In genomic region chr3:107983771-107984170, GRCm38 (mm10) we compare ENCODE assay signal across 23 mouse cellular contexts. TPM values are rescaled to one million over a fixed set of nuclear protein-coding genes. Genes with fewer than 3 reads are reported as not detected.
DNase-seq lines count a peak whose midpoint lies in the region; ATAC-seq and TF ChIP-seq lines count a peak whose summit lies in the region.
"Had no signal": no experiment of that assay in that cellular context is flagged by ENCODE, and none has a peak within 500 bp of the region (broad histone marks: within the 10 kb centered on the region; RNA-seq: fewer than 3 reads in every experiment).

No protein-coding gene starts in this region.

- peak; percentile 13 for DNase-seq in embryonic facial prominence, embryonic 14.5 days (ENCODE audit: low spot score)
- DNase-seq in embryonic facial prominence, embryonic 10.5 days (ENCODE audit: low spot score): no peak
- peak; percentile 21 for DNase-seq in kidney, adult 9 months
- DNase-seq in kidney, postnatal 4 days: no peak
- peak; percentile 19 for DNase-seq in lung, postnatal 10 days
- no peak for DNase-seq in lung, postnatal 0 days (ENCODE audit: low spot score)
- no peak for DNase-seq in hindbrain, embryonic 11.5 days (ENCODE audit: low spot score)
- DNase-seq: B cell, adult 2 months; cerebellum, adult 11 months; cerebellum, adult 8-10 months; cerebellum, postnatal 14 days; forebrain, postnatal 0 days; gastrocnemius, postnatal 14 days; heart, postnatal 10 days had no signal

- no peak for ATAC-seq in embryonic facial prominence, embryonic 14.5 days (ENCODE audit: low read depth)
- ATAC-seq in lung, postnatal 0 days: no peak
- no peak for ATAC-seq in hindbrain, embryonic 11.5 days (ENCODE audit: low FRiP score)
- ATAC-seq: CD4-positive, CD25-positive, alpha-beta regulatory T cell, adult 4 months; forebrain, embryonic 13.5 days; forebrain, postnatal 0 days had no signal

- H3K4me1 ChIP-seq in embryonic facial prominence, embryonic 14.5 days (ENCODE audit: control insufficient read depth, insufficient read depth, low read length): 0 out of 2 replicates have a peak, but pooled peaks cover 6% of the 10 kb centered on the region
- peaks cover 12% of the 10 kb centered on the region for H3K4me1 ChIP-seq in embryonic facial prominence, embryonic 10.5 days
- no peaks in the 10 kb centered on the region for H3K4me1 ChIP-seq in lung, postnatal 0 days (ENCODE audit: insufficient read depth, low read depth, low read length)
- H3K4me1 ChIP-seq in hindbrain, embryonic 11.5 days (replicated peaks; ENCODE audit: control insufficient read depth, insufficient read depth, low read length): no peaks in the 10 kb centered on the region
- H3K4me1 ChIP-seq: forebrain, embryonic 13.5 days had no signal

- no peak for TF ChIP-seq CTCF in lung, postnatal 0 days (IDR thresholded peaks at IDR 0.05)

- no peak overlapping the region for H3K9ac ChIP-seq in embryonic facial prominence, embryonic 14.5 days (ENCODE audit: low read depth, low read length)
- no peak overlapping the region for H3K9ac ChIP-seq in lung, postnatal 0 days (replicated peaks; ENCODE audit: low read depth)
- no peak overlapping the region for H3K9ac ChIP-seq in hindbrain, embryonic 11.5 days (ENCODE audit: low read depth, low read length)
- H3K9ac ChIP-seq: embryonic facial prominence, embryonic 13.5 days; forebrain, embryonic 13.5 days; forebrain, postnatal 0 days; hindbrain, embryonic 14.5 days had no signal

- no peak overlapping the region for H3K4me3 ChIP-seq in embryonic facial prominence, embryonic 14.5 days (ENCODE audit: low read depth, low read length)
- H3K4me3 ChIP-seq in embryonic facial prominence, embryonic 10.5 days: no peak overlapping the region
- no peak overlapping the region for H3K4me3 ChIP-seq in lung, postnatal 0 days (ENCODE audit: low read depth, low read length)
- no peak overlapping the region for H3K4me3 ChIP-seq in hindbrain, embryonic 11.5 days (ENCODE audit: low read depth, low read length)
- H3K4me3 ChIP-seq: embryonic facial prominence, embryonic 13.5 days; forebrain, embryonic 13.5 days; heart, embryonic 10.5 days had no signal

- no peaks in the 10 kb centered on the region for H3K27me3 ChIP-seq in embryonic facial prominence, embryonic 14.5 days (replicated peaks; ENCODE audit: control insufficient read depth, insufficient read depth, low read length)
- no peaks in the 10 kb centered on the region for H3K27me3 ChIP-seq in embryonic facial prominence, embryonic 10.5 days (replicated peaks; ENCODE audit: low read depth, poor library complexity, severe bottlenecking)
- no peaks in the 10 kb centered on the region for H3K27me3 ChIP-seq in lung, postnatal 0 days (replicated peaks; ENCODE audit: insufficient read depth, low read length)
- no peaks in the 10 kb centered on the region for H3K27me3 ChIP-seq in hindbrain, embryonic 11.5 days (ENCODE audit: control insufficient read depth, insufficient read depth, low read length)
- H3K27me3 ChIP-seq: embryonic facial prominence, embryonic 13.5 days; forebrain, embryonic 13.5 days had no signal

- no peak for TF ChIP-seq EP300 in lung, postnatal 0 days (IDR thresholded peaks at IDR 0.05)

- no peaks in the 10 kb centered on the region for H3K9me3 ChIP-seq in embryonic facial prominence, embryonic 14.5 days (ENCODE audit: control insufficient read depth, low read length)
- no peaks in the 10 kb centered on the region for H3K9me3 ChIP-seq in embryonic facial prominence, embryonic 10.5 days
- H3K9me3 ChIP-seq in lung, postnatal 0 days (ENCODE audit: low read length): no peaks in the 10 kb centered on the region
- H3K9me3 ChIP-seq in hindbrain, embryonic 11.5 days (ENCODE audit: control insufficient read depth, low read length): no peaks in the 10 kb centered on the region
- H3K9me3 ChIP-seq: embryonic facial prominence, embryonic 13.5 days; forebrain, embryonic 13.5 days; G1E; heart, embryonic 10.5 days had no signal

- H3K4me2 ChIP-seq in embryonic facial prominence, embryonic 14.5 days (ENCODE audit: low read depth, low read length): no peak overlapping the region
- no peak overlapping the region for H3K4me2 ChIP-seq in lung, postnatal 0 days (replicated peaks; ENCODE audit: low read depth, low read length)
- H3K4me2 ChIP-seq in hindbrain, embryonic 11.5 days (replicated peaks; ENCODE audit: low read depth, low read length): no peak overlapping the region
- H3K4me2 ChIP-seq: embryonic facial prominence, embryonic 13.5 days; forebrain, embryonic 13.5 days; hindbrain, embryonic 14.5 days had no signal

- H3K36me3 ChIP-seq in embryonic facial prominence, embryonic 14.5 days (ENCODE audit: control insufficient read depth, insufficient read depth, low read length): no peaks in the 10 kb centered on the region
- H3K36me3 ChIP-seq in embryonic facial prominence, embryonic 10.5 days (replicated peaks): no peaks in the 10 kb centered on the region
- H3K36me3 ChIP-seq in lung, postnatal 0 days (ENCODE audit: insufficient read depth, low read length): no peaks in the 10 kb centered on the region
- no peaks in the 10 kb centered on the region for H3K36me3 ChIP-seq in hindbrain, embryonic 11.5 days (ENCODE audit: control insufficient read depth, insufficient read depth, low read length)
- H3K36me3 ChIP-seq: embryonic facial prominence, embryonic 13.5 days; G1E; heart, embryonic 10.5 days had no signal

- H3K27ac ChIP-seq in embryonic facial prominence, embryonic 14.5 days (replicated peaks; ENCODE audit: low read depth, low read length): no peak overlapping the region
- no peak overlapping the region for H3K27ac ChIP-seq in embryonic facial prominence, embryonic 10.5 days (replicated peaks)
- no peak overlapping the region for H3K27ac ChIP-seq in lung, postnatal 0 days (ENCODE audit: low read length)
- no peak overlapping the region for H3K27ac ChIP-seq in hindbrain, embryonic 11.5 days (ENCODE audit: low read depth, low read length)
- H3K27ac ChIP-seq: embryonic facial prominence, embryonic 13.5 days; forebrain, embryonic 13.5 days; heart, embryonic 10.5 days; hindbrain, embryonic 14.5 days had no signal

- 60% methylated on average over 3 of the region's 3 CpGs for WGBS in embryonic facial prominence, embryonic 14.5 days
- WGBS in embryonic facial prominence, embryonic 10.5 days: 72% methylated on average over 3 of the region's 3 CpGs
- 27% methylated on average over 3 of the region's 3 CpGs for WGBS in lung, postnatal 0 days
- WGBS in hindbrain, embryonic 11.5 days: 61% methylated on average over 3 of the region's 3 CpGs

RNA-seq across cellular contexts. Expression of gene Gstm2, which starts 2.5 kb away (rescaled TPM):
- 60.5 and 64.7 TPM in 2 replicates for polyA plus RNA-seq in embryonic facial prominence, embryonic 14.5 days (2014; fragmentation: Nextera tagmentation; extraction: Ambion mirVana)
- polyA plus RNA-seq in embryonic facial prominence, embryonic 10.5 days (2016; fragmentation: Nextera tagmentation; extraction: Ambion mirVana): 21.0 and 21.8 TPM in 2 replicates
- polyA plus RNA-seq in lung, postnatal 0 days (2015; fragmentation: Nextera tagmentation; extraction: Ambion mirVana): 129 and 132 TPM in 2 replicates
- 23.1 and 23.2 TPM in 2 replicates for polyA plus RNA-seq in hindbrain, embryonic 11.5 days (2014; fragmentation: Nextera tagmentation; extraction: Ambion mirVana)
- polyA plus RNA-seq: CD4-positive, CD25-positive, alpha-beta regulatory T cell, adult 4 months; G1E had no signal

RNA-seq across cellular contexts. Expression of gene Gstm3, which starts 14.7 kb away (rescaled TPM):
- polyA plus RNA-seq in embryonic facial prominence, embryonic 14.5 days (2014; fragmentation: Nextera tagmentation; extraction: Ambion mirVana): 0.17 TPM in 1 of 2 replicates, not detected in the other
- polyA plus RNA-seq in embryonic facial prominence, embryonic 10.5 days (2016; fragmentation: Nextera tagmentation; extraction: Ambion mirVana): not detected in 2 replicates
- polyA plus RNA-seq in lung, postnatal 0 days (2015; fragmentation: Nextera tagmentation; extraction: Ambion mirVana): 0.27 and 0.40 TPM in 2 replicates
- not detected in 2 replicates for polyA plus RNA-seq in hindbrain, embryonic 11.5 days (2014; fragmentation: Nextera tagmentation; extraction: Ambion mirVana)
- polyA plus RNA-seq: brain, embryonic 14.5 days; CD4-positive, CD25-positive, alpha-beta regulatory T cell, adult 4 months; cortical plate, adult 2 months; embryonic facial prominence, embryonic 13.5 days; forebrain, postnatal 0 days; G1E; heart, embryonic 14.5 days; hindbrain, embryonic 14.5 days had no signal

RNA-seq across cellular contexts. Expression of gene Gstm1, which starts 34.0 kb away (rescaled TPM):
- polyA plus RNA-seq in embryonic facial prominence, embryonic 14.5 days (2014; fragmentation: Nextera tagmentation; extraction: Ambion mirVana): 223 and 225 TPM in 2 replicates
- polyA plus RNA-seq in embryonic facial prominence, embryonic 10.5 days (2016; fragmentation: Nextera tagmentation; extraction: Ambion mirVana): 32.4 and 35.2 TPM in 2 replicates
- 230 and 249 TPM in 2 replicates for polyA plus RNA-seq in lung, postnatal 0 days (2015; fragmentation: Nextera tagmentation; extraction: Ambion mirVana)
- 32.5 and 34.4 TPM in 2 replicates for polyA plus RNA-seq in hindbrain, embryonic 11.5 days (2014; fragmentation: Nextera tagmentation; extraction: Ambion mirVana)

RNA-seq across cellular contexts. Expression of gene Gstm6, which starts 40.2 kb away (rescaled TPM):
- 7.5 and 7.7 TPM in 2 replicates for polyA plus RNA-seq in embryonic facial prominence, embryonic 14.5 days (2014; fragmentation: Nextera tagmentation; extraction: Ambion mirVana)
- polyA plus RNA-seq in embryonic facial prominence, embryonic 10.5 days (2016; fragmentation: Nextera tagmentation; extraction: Ambion mirVana): 8.6 and 8.9 TPM in 2 replicates
- 3.6 and 4.1 TPM in 2 replicates for polyA plus RNA-seq in lung, postnatal 0 days (2015; fragmentation: Nextera tagmentation; extraction: Ambion mirVana)
- polyA plus RNA-seq in hindbrain, embryonic 11.5 days (2014; fragmentation: Nextera tagmentation; extraction: Ambion mirVana): 6.6 and 7.6 TPM in 2 replicates
- polyA plus RNA-seq: CD4-positive, CD25-positive, alpha-beta regulatory T cell, adult 4 months; G1E had no signal

RNA-seq across cellular contexts. Expression of gene Gstm7, which starts 52.2 kb away (rescaled TPM):
- 13.9 and 15.2 TPM in 2 replicates for polyA plus RNA-seq in embryonic facial prominence, embryonic 14.5 days (2014; fragmentation: Nextera tagmentation; extraction: Ambion mirVana)
- 18.5 and 22.8 TPM in 2 replicates for polyA plus RNA-seq in embryonic facial prominence, embryonic 10.5 days (2016; fragmentation: Nextera tagmentation; extraction: Ambion mirVana)
- 5.6 and 6.5 TPM in 2 replicates for polyA plus RNA-seq in lung, postnatal 0 days (2015; fragmentation: Nextera tagmentation; extraction: Ambion mirVana)
- polyA plus RNA-seq in hindbrain, embryonic 11.5 days (2014; fragmentation: Nextera tagmentation; extraction: Ambion mirVana): 58.3 and 64.9 TPM in 2 replicates
- polyA plus RNA-seq: G1E had no signal

Comparison
In these comparisons a context has a peak if more than half of its experiments do, and no peak if none do; other contexts are left out.
1. DNase-seq: peak in embryonic facial prominence, embryonic 14.5 days (single experiment), kidney, adult 9 months (single experiment) and lung, postnatal 10 days (single experiment); none in embryonic facial prominence, embryonic 10.5 days (single experiment), kidney, postnatal 4 days (0 of 2), lung, postnatal 0 days (single experiment) and hindbrain, embryonic 11.5 days (single experiment).